Mouse (Mus musculus): ENCODE measurements at regions not wholly inside any gene's neighbourhood (a gene's known extent, or its start where the extent isn't known, plus 50 kb on each side); places are given as distances from the start of the nearest gene placed in this dataset.

GRCm38 (mm10) chr11:82566092-82566491 is 177.4 kb downstream of the Tmem132e start:
- TF ChIP-seq POLR2A (IDR thresholded peaks at IDR 0.05; ENCODE audit: low read depth, low read length) (no peak), CTCF (IDR thresholded peaks at IDR 0.05; ENCODE audit: borderline replicate concordance, insufficient read depth, low read length) (no peak)
